Mouse (Mus musculus) bone marrow, adult 2 months (tissue): ENCODE data around the gene Ssbp4. TPM values are rescaled to one million over a fixed set of nuclear protein-coding genes. Genes with fewer than 3 reads are reported as not detected.

Source experiments
- H3K27ac ChIP-seq: fragments of 200-500 bp; 2 replicates; pipeline ENCODE4 v1.5.1; 2012; ENCODE audit warnings: low read depth, mild to moderate bottlenecking, control low read depth, inconsistent platforms, low read length; ENCODE audit not compliant: control insufficient read depth, poor library complexity, insufficient read depth
- H3K4me1 ChIP-seq: fragments of 200-500 bp; 2 replicates; pipeline ENCODE4 v1.6.1; 2011; ENCODE audit warnings: low read length; ENCODE audit not compliant: control insufficient read depth, insufficient read depth
- H3K4me3 ChIP-seq: fragments of 200-500 bp; replicated peaks from 2 replicates; pipeline ENCODE3; 2011; ENCODE audit warnings: mild to moderate bottlenecking, low read depth, low read length, control low read depth; ENCODE audit not compliant: control insufficient read depth
- CTCF ChIP-seq: fragments of 200-500 bp; IDR thresholded peaks from 2 replicates; pipeline ENCODE4 v1.5.1; 2011; ENCODE audit warnings: low read length, control low read depth; ENCODE audit not compliant: control insufficient read depth, insufficient read depth
- POLR2A ChIP-seq: fragments of 200-500 bp; IDR thresholded peaks from 2 replicates; pipeline ENCODE4 v1.6.1; 2011; ENCODE audit warnings: low read depth, mild to moderate bottlenecking, control low read depth, low read length, borderline replicate concordance; ENCODE audit not compliant: control insufficient read depth
- WGBS: fragments of 180-500 bp; shearing (Covaris S2); methylation state at CpG from one replicate; pipeline ENCODE4 v1.1.7; 2018; 5-methylcytosine and 5-hydroxymethylcytosine counted together
- polyA plus RNA-seq: library from polyadenylated mRNA; stranded (reverse); fragments of >200 nt; gene quantifications from 2 replicates; pipeline ENCODE4 v1.2.4, GENCODE M21; 2011; ENCODE audit warnings: low replicate concordance; ENCODE audit not compliant: missing spikeins, insufficient read depth, insufficient read length

The Ssbp4 gene
- polyA plus RNA-seq, 1 experiment = 107 TPM

DNA sequence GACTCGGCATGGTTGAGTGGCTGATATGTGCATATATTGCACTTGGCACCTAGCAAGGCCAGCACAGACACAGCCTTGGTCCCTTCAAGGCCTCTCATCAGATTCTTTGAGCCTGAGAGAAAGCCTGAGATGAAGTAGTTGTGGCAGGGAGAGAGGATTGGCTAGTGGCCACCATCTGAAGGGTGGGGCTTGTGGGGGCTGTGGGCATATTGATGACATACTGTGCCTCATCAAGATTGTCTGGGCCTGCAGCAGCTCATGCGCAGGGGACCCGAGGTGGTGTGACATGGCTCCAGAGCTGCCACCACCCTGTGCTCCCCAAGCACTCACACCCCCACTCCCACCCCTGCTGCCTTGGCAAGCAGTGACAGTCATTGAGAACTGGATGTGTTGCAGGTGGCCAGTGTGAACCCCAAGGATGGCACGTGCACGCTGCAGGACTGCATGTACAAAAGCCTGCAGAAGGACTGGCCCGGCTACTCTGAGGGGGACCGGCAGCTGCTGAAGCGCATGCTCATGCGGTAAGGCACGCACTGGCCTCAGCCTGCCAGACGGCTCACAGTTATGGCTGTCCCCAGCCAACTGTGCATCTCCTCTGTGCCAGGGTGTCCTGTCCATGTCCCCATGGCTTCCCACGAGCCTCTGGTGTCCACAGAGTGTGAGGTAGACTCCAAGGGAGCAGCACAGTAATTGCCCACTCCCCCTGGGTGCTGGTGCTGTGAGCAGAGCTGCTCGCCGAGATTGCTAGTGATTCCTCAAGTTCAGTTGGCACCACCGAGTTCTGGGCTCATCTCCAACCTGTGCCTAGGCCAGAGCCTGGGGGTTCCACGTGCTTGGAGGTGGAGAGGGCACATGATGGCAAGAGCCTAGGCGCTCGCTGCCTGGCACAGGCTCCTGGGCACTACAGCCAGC lies 24.9 kb downstream of the Ssbp4 start:
- H3K4me1 ChIP-seq = no peaks in the 10 kb centered on the region
- WGBS = 84% methylated on average over 18 of the region's 18 CpGs
- no peak overlapping the region for H3K4me3 ChIP-seq
- no peak overlapping the region; the same call in 1 of the 2 replicates for H3K27ac ChIP-seq
- TF ChIP-seq POLR2A (no peak), CTCF (no peak)

DNA sequence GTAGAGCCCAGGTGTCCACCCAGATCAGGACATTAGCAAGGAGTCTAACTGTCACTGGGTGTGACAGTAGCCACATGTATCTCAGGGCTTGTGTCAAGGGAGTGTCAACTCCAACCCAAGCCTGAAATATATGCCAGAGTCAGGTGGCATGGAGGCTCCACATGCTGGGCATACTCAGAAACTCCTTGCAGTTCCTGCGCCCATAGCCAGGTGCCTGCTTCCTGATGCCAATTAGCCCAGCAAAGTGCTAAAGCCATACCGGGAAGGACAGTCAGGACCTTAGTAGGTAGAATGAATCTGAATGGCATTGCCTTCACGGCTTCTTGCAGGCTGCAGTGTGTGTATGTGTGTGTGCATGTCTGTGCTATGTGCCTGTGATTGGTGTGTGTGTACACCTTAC lies 31.5 kb downstream of the Ssbp4 start:
- H3K4me3 ChIP-seq = no peak overlapping the region
- no peaks in the 10 kb centered on the region for H3K4me1 ChIP-seq
- WGBS = 91% methylated on average over 3 of the region's 3 CpGs
- no peak overlapping the region for H3K27ac ChIP-seq
- TF ChIP-seq CTCF (no peak), POLR2A (no peak)

DNA sequence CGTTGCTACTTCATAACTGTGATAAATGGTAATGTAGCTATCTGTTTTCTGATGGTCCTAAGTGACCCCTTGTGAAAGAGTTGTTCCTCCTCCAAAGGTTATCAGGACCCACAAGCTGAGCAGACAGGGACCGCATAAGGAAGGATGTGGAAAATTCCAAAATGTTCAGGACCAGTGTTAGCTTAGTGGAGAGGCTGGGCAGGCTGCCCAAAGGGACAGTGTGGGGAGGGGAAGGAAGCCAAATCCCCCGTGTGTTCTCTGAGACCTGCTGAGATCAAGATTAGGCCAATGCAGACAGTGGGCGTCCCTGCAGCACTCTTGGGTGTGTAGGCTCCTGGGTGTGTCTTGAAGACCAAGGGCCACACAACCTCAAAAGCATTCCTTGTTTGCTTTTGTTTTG lies 33.8 kb downstream of the Ssbp4 start:
- WGBS = 37% methylated on average over 4 of the region's 4 CpGs

DNA sequence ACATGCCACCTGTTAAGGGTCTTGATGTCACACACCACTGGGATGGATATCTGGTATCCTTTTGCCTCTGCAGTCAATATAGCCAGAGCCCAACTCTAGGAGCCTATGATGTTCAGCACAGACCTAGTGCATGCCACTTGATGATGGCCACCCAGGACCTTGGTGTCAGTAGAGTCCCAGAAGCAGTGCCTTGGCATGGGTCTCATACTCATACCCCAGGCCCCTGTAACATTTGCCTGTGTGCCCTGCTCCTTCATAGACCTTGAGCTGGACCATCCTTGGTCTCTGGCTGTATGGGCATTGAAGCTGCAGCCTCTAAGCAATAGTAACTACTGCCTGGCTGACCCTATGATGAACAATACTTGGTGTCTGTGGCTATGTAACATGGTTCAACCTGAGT lies 34.4 kb downstream of the Ssbp4 start:
- Histone ChIP-seq H3K4me3 (no peak overlapping the region), H3K4me1 (no peaks in the 10 kb centered on the region), H3K27ac (no peak overlapping the region)
- no peak for TF ChIP-seq CTCF
- no peak for TF ChIP-seq POLR2A

More for the DNA sequence above, 33.8 kb downstream of the Ssbp4 start:
- no peak overlapping the region for H3K27ac ChIP-seq
- H3K4me1 ChIP-seq = no peaks in the 10 kb centered on the region
- H3K4me3 ChIP-seq = no peak overlapping the region
- TF ChIP-seq POLR2A = no peak
- TF ChIP-seq CTCF = no peak

DNA sequence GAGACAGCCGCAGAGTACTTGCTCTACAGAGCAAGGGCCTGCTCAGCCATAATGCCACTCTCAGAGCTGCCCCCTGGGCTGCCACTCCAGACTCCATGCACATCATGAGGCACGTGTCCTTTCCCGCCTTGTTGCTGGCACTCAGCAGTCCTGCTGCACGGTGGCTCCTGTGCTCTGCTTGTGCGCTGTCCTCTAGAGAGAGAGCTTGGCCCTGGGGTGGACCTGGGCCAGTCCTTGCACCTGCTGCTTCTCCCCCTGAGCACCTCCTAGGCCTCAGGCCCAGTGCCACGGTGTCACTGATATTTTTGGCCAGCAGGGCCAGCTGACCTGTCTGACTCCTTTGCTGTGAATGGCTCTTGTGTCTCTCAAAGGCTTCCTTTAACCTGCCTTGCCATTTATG lies 37.7 kb downstream of the Ssbp4 start:
- no peak for TF ChIP-seq POLR2A
- TF ChIP-seq CTCF = no peak
- no peaks in the 10 kb centered on the region for H3K4me1 ChIP-seq
- no peak overlapping the region for H3K27ac ChIP-seq
- WGBS = 79% methylated on average over 6 of the region's 6 CpGs
- no peak overlapping the region for H3K4me3 ChIP-seq

DNA sequence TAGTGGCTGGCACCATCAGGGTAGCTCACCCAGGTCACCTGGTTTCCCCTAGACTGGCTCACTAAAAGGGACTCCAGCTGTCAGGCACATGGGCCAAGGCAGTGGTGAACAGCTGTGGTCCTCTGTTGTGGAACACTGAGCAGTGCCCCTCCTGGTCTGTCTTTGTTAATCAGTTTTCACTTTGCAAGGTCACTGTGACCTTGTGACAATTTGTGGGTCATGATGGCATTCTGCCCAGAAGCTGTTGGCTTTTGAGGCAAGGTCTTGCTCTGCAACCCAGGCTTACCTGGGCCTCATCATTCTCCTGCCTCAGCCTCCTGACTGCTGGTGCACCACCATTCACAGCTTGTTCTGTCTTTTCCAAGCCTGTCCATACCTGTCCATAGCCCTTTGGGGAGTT lies 38.3 kb downstream of the Ssbp4 start:
- H3K4me3 ChIP-seq = no peak overlapping the region
- H3K4me1 ChIP-seq = peaks cover 2% of the 10 kb centered on the region; the same call in 1 of the 2 replicates
- H3K27ac ChIP-seq = no peak overlapping the region
- no peak for TF ChIP-seq CTCF
- no peak for TF ChIP-seq POLR2A

DNA sequence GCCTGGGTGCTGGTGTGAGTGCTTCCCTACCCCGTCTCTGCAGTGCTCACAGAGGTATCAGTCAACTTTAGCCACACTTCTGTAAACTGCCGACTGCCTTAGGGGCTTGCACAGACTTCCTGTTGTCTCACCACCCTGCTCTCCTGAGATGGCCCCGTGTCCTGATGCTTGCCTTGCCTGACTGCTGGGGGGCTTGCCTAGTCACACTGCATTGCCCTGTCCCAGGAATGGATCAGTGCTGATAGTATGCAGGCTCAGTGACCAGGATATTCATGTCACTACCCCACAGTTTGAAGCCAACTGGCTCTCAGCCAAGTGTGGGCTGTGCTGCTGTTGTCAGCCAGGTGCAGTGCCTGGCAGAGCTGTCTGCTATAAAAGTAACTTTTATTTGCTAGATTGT lies 43.1 kb downstream of the Ssbp4 start:
- H3K27ac ChIP-seq = no peak overlapping the region
- WGBS = 2% methylated on average over 3 of the region's 3 CpGs

DNA sequence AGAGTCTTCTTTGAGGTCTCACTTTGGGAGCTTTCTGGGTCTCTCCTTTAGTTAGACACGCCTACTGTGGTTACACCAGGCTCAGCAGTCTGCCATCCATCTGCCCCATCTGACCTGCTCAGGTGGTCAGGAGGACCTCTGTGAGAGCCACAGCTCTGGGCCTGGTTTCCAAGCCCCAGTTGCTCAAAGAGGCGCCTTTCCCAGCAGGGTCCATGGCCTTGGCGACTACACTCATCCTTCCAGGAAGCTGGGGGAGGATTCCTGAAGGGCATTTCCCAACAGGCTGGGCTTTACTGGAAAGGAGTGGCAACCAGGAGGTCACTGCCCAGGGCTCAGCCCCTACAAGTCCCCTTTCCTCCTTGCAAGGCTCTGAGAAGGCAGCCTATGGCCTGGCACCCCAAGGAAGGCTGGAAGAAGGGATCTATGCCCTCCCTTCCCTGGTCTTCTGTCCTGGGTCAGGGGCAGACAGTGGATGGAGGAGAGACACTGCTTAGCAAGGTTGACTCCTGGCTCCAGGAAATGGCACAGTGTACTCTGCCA lies 43.9 kb downstream of the Ssbp4 start:
- Histone ChIP-seq H3K27ac (no peak overlapping the region), H3K4me3 (no peak overlapping the region), H3K4me1 (peaks cover 21% of the 10 kb centered on the region)
- TF ChIP-seq CTCF (no peak), POLR2A (no peak)
- 69% methylated on average over 3 of the region's 3 CpGs for WGBS

More for the DNA sequence above, 43.1 kb downstream of the Ssbp4 start:
- no peak for TF ChIP-seq POLR2A
- no peak for TF ChIP-seq CTCF
- Histone ChIP-seq H3K4me3 (no peak overlapping the region), H3K4me1 (peaks cover 18% of the 10 kb centered on the region)
